Mouse (Mus musculus): Measurements from ENCODE around the gene Tmem126a.
A peak's percentile ranks its signal among the peaks of the same experiment; 100 is the strongest.

Tmem126a gene

GRCm38 (mm10) chr7:90456845-90457468 is at the start of gene Tmem126a:
Gene Tmem126a, minus strand, starts transcription at chr7:90457229.
- DNase-seq (ENCODE audit: low read depth, low spot score) = peak; percentile 89

DNA sequence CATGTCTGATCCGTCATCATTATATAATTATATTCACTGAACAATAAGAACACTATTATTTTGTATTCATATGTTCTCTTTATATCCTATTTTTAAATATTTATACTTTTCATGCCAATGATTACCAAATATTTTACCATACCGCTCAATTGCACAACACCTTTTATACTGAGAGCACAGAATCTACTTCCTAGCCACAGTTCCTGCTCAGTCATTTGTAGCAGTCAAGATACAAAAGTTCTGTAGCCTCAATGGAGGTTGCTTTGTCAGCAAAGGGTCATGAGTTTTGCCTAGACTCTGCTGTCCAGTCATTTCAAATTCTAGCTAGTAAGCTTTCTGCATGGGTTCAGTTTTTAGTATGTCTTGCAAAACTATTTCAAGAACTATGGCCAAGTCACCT is 25.6 kb upstream of the Tmem126a start:
- no peak for DNase-seq (ENCODE audit: low read depth, low spot score)

DNA sequence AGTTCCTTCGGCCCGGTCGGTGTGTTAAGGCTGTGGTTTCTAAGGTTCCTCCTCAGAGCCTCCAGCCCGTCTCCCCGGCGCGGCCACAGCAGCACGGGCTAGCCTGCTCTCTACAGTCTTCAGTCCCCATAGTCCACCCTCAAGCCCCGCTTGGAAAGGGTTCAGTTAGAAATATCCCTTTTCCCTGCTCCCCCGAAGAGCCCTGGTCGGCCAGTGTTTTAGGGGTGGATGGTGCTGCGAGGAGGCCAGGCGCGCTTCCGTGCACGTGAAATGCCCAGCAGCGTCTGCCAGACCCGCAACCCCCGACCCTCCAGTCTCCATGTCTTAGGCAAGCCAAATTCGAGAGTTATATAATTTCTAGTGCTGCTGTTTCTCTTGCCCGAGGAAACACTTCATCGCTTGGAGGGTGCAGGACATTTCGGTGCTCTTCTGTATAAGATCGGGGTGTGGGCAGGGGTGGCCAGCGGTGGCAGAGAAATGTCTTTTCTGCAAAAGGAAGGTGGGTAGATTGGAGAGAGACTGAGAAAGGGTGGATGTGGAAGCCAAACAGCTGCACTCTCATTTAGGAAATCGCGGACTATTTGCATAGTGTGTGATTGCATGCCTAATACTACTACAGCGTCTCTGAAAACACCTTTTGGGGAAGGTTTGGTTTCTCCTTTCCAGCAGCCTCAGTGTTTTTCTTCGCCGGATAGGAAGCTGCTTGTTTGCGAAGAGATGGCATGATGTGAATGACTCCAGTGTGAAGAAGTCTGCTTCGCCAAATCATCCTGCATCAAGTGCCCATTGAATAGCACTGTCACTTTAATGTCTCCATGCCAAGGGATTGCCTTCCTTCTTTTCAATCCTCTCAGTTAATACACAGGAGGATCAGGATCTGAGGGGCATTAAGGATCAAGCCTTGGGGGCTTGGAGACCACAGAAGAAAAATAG is 19.6 kb upstream of the Tmem126a start, which contains the start of gene Dlg2:
Gene Dlg2, plus strand, starts transcription at position 360 of the 933 bp plus-strand sequence.
- peak; percentile 17 for DNase-seq (ENCODE audit: low read depth, low spot score)

DNA sequence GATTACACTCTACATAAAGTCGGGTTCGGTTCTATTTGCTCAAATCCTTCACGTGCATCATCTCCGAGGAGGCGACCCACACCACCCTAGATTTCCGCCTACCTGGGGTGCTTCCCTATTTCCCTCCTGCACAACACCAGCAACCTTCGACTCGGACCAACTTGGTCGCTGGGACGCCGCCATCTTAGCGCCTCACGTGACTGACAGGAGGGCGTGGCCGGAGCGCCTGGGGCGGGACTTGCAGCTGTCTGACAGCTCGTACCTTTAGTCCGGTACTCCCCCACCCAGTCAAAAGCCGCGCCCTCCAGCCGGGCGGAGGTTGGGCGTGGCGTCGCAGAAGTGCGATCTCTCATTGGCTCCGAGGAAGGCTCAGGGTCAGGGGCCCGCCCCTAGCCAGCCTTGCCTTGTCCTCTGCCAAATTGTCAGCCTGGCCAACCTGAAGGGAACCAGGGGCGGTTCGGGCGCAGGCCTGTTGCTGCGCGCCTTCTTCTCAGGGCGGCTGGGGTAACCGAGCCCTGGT is 18.8 kb upstream of the Tmem126a start, which contains the start of gene Tmem126b:
Gene Tmem126b, minus strand, starts transcription at position 209 of the 520 bp plus-strand sequence.
- peak; percentile 98 for DNase-seq (ENCODE audit: low read depth, low spot score)

DNA sequence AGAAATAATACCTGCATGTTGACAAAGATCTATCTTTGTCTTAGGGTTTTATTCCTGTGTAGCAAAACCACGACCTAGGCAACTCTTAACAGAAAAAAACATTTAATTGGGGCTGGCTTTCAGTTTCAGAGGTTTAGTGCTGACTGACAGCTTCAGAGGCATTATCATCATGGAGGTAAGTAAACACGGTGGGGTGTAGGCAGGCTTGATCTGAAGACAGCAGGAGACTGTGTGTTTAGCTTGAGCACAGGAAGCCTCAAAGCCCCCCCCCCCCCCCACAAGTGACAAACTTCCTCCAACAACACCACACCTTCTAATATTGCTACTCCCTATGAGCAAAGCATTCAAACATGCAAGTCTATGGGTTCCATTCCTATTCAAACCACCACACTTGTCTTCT is 16.5 kb upstream of the Tmem126a start:
- no peak for DNase-seq (ENCODE audit: low read depth, low spot score)

GRCm38 (mm10) chr7:90461441-90461840 is 4.4 kb upstream of the Tmem126a start:
- no peak for DNase-seq (ENCODE audit: low read depth, low spot score)

DNA sequence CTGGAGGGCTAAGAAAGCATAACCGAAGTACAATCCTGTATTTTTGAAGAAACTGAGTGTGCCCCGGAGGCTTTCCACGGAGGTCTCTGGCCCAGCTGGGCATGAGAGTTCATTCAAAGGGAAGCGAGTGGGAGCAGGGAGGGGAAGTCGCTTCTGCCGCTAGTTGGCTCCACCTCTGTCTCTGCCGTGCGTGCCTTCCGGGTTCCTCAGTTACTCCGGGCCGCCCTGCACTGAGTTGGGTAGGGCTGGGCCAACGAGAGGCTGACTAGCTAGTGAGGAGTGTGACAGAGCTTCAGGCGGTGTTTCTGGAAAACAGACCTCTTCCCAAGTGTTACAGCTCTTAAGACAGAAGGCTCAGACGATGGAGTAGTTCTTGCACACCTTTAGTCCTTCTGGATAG is 3.9 kb upstream of the Tmem126a start:
- DNase-seq (ENCODE audit: low read depth, low spot score) = peak; percentile 77

GRCm38 (mm10) chr7:90460330-90460729 is 3.3 kb upstream of the Tmem126a start:
- peak; percentile 81 for DNase-seq (ENCODE audit: low read depth, low spot score)

DNA sequence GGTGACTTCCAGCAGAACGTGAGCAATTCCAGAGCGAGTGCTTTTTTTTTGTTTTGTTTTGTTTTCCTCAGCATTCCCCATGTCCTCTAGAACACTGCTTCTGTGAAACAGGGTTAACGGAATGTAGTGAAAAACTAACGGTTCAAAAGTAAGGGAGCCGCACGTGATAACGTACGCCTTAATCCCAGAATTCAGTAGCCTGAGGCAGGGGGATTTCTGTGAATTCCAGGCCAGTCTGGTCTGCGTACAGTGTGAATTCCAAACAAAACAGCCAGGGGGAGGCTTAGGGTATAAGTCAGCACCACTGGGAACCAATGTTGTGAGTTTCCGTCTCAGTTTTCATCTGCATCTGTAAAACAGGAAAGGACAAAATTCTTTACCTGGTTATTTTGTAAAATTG is 488 bp upstream of the Tmem126a start:
- peak; percentile 62 for DNase-seq (ENCODE audit: low read depth, low spot score)

DNA sequence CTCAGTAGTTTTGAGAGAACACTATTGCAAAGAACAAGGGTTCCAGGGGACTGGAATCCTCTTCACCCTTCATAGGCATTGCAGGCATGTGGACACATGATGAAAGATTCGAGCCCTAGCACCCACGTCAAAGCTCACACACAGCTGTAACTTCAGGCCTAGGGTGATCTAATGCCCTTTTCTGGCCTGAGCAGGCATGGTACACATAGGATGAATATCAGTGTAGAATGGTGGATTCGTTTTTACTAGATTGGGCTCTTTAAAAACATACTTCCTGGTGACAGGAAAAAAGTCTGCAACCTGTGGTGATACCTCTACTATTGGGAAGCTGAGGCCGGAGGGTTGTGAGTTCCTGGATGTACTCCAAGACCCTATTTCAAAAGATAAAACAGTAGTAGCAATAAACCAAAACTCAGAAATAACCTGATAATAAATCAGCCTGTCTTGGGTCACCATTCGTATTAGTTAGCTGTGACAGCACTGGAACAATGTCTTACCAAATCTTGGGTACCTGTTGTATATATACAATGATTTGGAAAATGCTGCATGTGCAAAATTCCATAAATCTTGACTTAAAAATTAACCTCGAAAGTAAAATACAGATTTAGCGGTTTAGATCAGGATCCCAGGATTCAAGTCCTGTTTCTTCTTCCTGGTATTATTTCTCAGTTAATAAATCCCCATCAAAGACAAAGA is 732 bp downstream of the Tmem126a start:
- DNase-seq (ENCODE audit: low read depth, low spot score) = no peak

- DNase-seq (ENCODE audit: low read depth, low spot score) = peak; percentile 30
Measured at GRCm38 (mm10) chr7:90444206-90444605, 12.8 kb downstream of the Tmem126a start.

DNA sequence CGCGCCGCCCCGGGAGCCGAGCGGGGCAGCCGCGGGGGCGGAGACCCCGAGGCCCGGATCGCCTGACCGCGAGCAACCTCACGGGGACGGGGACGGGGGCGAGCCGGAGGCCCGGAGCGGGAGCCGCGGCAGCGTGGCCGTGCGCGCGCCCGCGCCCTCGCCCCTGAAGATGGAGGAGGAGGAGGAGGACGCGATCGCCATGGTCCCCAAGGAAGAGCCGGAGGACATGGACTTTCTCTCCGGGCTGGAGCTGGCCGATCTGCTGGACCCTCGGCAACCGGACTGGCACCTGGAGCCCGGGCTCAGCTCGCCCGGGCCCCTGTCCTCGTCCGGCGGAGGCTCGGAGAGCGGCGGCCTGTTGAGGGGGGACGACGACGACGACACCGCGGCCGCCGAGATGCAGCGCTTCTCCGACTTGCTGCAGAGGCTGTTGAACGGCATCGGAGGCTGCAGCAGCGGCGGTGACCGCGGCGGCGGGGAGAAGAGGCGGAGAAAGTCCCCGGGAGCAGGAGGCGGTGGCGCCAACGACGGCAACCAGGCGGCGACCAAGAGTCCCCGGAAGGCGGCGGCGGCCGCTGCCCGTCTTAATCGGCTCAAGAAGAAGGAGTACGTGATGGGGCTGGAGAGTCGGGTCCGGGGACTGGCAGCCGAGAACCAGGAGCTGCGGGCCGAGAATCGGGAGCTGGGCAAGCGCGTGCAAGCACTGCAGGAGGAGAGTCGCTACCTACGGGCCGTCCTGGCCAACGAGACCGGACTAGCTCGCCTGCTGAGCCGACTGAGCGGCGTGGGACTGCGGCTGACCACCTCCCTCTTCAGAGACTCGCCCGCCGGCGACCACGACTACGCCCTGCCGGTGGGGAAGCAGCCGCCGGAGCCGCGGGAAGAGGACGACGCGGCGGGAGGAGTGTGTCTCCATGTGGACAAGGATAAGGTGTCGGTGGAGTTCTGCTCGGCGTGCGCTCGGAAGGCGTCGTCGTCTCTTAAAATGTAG is 13.6 kb downstream of the Tmem126a start:
- DNase-seq (ENCODE audit: low read depth, low spot score) = peak; percentile 54

DNA sequence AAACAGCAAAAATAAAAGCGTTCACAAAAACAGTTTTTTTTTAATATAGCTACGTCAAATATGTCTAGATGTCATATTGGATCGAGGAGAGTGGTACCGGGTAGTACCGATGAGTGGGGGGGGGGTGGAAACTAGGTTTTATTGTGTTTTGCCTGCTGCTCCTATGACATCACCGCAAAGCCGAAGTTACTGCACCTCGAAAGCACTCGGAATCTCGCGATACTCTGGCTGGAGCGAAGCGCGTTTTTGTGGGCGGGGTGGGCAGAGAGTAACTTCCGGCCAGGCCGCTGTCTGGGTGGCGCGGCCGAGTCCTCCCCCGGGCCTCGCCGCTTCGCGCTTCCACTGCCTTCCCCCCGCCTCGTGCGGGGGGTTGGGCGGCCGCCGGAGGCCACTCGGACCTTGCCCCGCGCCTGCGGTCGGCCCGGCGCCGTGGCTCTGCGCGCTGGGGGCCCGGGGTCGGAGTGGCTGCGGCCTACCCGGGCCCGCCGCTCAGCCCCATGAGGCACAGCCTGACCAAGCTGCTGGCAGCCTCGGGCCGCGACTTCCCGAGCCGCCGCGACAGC is 14.4 kb downstream of the Tmem126a start, which contains the start of gene Crebzf:
Gene Crebzf, plus strand, starts transcription at position 212 of the 563 bp plus-strand sequence.
- DNase-seq (ENCODE audit: low read depth, low spot score) = peak; percentile 97

DNA sequence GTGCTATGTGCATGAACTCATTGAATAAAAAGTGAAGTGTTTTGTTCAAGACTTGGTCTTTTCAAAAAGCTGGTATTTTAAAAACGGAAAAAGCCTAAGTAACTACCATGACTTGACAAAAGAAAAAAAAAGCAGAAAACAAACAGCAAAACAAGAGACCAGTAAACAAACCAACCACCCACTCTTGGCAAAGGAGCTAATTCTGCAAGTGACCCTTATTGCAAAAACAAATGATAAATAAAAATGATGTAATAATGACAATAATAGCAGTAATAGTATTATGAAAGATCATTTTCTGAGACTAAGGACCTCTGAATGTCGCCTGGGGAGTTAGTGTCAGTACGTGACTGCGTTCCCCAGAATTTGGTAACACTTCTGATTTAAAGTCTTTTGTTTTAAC is 15.0 kb downstream of the Tmem126a start:
- DNase-seq (ENCODE audit: low read depth, low spot score) = no peak

DNA sequence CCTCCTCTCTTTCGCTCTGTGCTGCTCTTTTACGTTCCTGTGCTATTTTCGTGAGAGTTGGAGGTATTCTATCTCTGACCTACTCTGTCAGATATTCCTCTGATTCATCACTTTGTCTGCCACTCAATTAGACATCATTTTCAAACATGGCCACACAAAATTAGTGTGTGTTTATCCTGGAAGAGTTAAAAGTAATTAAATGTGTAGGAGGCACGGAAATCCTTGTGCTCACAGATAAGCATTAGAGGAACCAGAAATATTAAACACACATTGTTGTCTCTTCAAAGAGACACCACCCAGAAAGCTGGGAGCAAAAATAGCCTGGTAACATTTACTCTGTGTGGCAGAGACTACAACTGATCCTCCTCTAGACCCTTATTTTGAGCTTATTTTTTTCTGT is 17.0 kb downstream of the Tmem126a start:
- no peak for DNase-seq (ENCODE audit: low read depth, low spot score)

GRCm38 (mm10) chr7:90432221-90432620 is 24.8 kb downstream of the Tmem126a start:
- DNase-seq (ENCODE audit: low read depth, low spot score) = no peak

DNA sequence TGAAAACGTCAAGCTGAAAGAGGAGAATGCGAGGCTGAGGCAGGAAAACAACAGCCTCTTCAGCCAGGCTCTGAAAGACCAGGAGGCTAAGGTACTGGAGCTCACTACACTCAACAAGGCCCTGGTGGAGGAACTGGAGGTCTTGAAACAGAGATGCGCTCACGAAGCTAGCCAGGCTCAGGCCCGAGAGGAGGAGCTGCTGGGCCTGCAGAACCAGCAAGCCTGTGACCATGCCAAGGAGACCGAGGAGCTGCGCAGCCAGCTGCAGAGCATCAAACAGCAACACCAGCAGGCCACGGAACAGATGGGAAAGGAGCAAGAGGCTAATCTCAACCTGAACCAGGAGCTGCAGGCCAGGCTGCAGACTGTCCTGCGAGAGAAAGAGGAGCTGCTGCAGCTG is 30.0 kb downstream of the Tmem126a start:
- DNase-seq (ENCODE audit: low read depth, low spot score) = no peak

- peak; percentile 96 for DNase-seq (ENCODE audit: low read depth, low spot score)
Measured at GRCm38 (mm10) chr7:90426020-90427001, 30.7 kb downstream of the Tmem126a start, which contains the start of gene Ccdc89. Gene Ccdc89, plus strand, starts transcription at chr7:90426577.

DNA sequence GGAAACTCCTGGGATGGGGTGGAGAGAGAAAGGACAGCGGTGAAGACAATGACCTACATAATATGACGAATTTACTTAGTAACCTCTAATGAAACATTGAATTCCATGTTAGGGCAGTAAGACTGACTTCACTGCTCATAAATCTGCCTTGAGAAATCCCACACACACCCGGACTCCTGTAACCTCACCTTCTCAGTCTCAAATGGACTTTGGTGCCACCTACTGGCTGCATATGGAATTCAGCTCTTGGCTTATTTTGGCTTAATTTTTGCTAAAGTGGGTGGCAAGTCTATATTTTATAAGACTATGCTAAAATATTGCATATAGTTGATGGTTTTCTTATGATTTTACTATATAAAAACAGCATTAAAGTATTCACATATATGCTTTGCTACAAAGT is 47.1 kb downstream of the Tmem126a start:
- peak; percentile 78 for DNase-seq (ENCODE audit: low read depth, low spot score)

All from R1 (cell line).